Mouse (Mus musculus): Measurements from ENCODE around the gene Ago3. TPM values are rescaled to one million over a fixed set of nuclear protein-coding genes. Genes with fewer than 3 reads are reported as not detected.
A peak's percentile ranks its signal among the peaks of the same experiment; 100 is the strongest.

Gene Ago3
- polyA plus RNA-seq, 1 experiment from 2014 or later = 13.4 TPM

GRCm38 (mm10) chr4:126464892-126465235 is 35.5 kb upstream of the Ago3 start:
- Histone ChIP-seq H3K9ac (ENCODE audit: low read length) (no peak overlapping the region), H3K4me1 (ENCODE audit: control insufficient read depth, insufficient read depth, low read length) (peaks cover 22% of the 10 kb centered on the region), H3K27ac (ENCODE audit: low read length) (no peak overlapping the region), H3K27me3 (ENCODE audit: control insufficient read depth, insufficient read depth, low read length) (no peaks in the 10 kb centered on the region), H3K9me3 (replicated peaks; ENCODE audit: control insufficient read depth, low read length) (no peaks in the 10 kb centered on the region), H3K36me3 (ENCODE audit: control insufficient read depth, insufficient read depth) (no peaks in the 10 kb centered on the region), H3K4me3 (ENCODE audit: low read length) (no peak overlapping the region), H3K4me2 (ENCODE audit: low read depth, low read length) (no peak overlapping the region)
- no peak for ATAC-seq (replicated peaks; ENCODE audit: extremely low read depth, insufficient read depth, low FRiP score)
- 29% methylated on average over 2 of the region's 2 CpGs for WGBS

- WGBS = 35% methylated on average over 4 of the region's 4 CpGs
- no peaks in the 10 kb centered on the region for H3K9me3 ChIP-seq (replicated peaks; ENCODE audit: control insufficient read depth, low read length)
- H3K4me1 ChIP-seq (ENCODE audit: control insufficient read depth, insufficient read depth, low read length) = peaks cover 22% of the 10 kb centered on the region
- ATAC-seq (replicated peaks; ENCODE audit: extremely low read depth, insufficient read depth, low FRiP score) = no peak
- no peak overlapping the region for H3K9ac ChIP-seq (ENCODE audit: low read length)
- H3K27me3 ChIP-seq (ENCODE audit: control insufficient read depth, insufficient read depth, low read length) = no peaks in the 10 kb centered on the region
- no peak overlapping the region for H3K4me3 ChIP-seq (ENCODE audit: low read length)
- no peak overlapping the region for H3K27ac ChIP-seq (ENCODE audit: low read length)
- H3K4me2 ChIP-seq (ENCODE audit: low read depth, low read length) = no peak overlapping the region
- H3K36me3 ChIP-seq (ENCODE audit: control insufficient read depth, insufficient read depth) = peaks cover 3% of the 10 kb centered on the region; the same call in 1 of the 2 replicates
Measured at GRCm38 (mm10) chr4:126464189-126464891, 35.0 kb upstream of the Ago3 start.

GRCm38 (mm10) chr4:126455441-126455840 is 26.1 kb upstream of the Ago3 start:
- Histone ChIP-seq H3K27ac (ENCODE audit: low read length) (no peak overlapping the region), H3K4me1 (ENCODE audit: control insufficient read depth, insufficient read depth, low read length) (no peaks in the 10 kb centered on the region), H3K9ac (ENCODE audit: low read length) (no peak overlapping the region), H3K27me3 (ENCODE audit: control insufficient read depth, insufficient read depth, low read length) (no peaks in the 10 kb centered on the region), H3K4me2 (ENCODE audit: low read depth, low read length) (no peak overlapping the region), H3K4me3 (ENCODE audit: low read length) (no peak overlapping the region), H3K9me3 (replicated peaks; ENCODE audit: control insufficient read depth, low read length) (no peaks in the 10 kb centered on the region), H3K36me3 (ENCODE audit: control insufficient read depth, insufficient read depth) (peaks cover 31% of the 10 kb centered on the region)
- ATAC-seq (replicated peaks; ENCODE audit: extremely low read depth, insufficient read depth, low FRiP score) = no peak
- WGBS = 90% methylated on average over 7 of the region's 7 CpGs

GRCm38 (mm10) chr4:126454547-126455254 is 25.3 kb upstream of the Ago3 start:
- H3K4me3 ChIP-seq (ENCODE audit: low read length) = no peak overlapping the region
- WGBS = 79% methylated on average over 5 of the region's 5 CpGs
- no peak overlapping the region for H3K9ac ChIP-seq (ENCODE audit: low read length)
- H3K9me3 ChIP-seq (replicated peaks; ENCODE audit: control insufficient read depth, low read length) = no peaks in the 10 kb centered on the region
- H3K4me1 ChIP-seq (ENCODE audit: control insufficient read depth, insufficient read depth, low read length) = no peaks in the 10 kb centered on the region
- H3K27me3 ChIP-seq (ENCODE audit: control insufficient read depth, insufficient read depth, low read length) = no peaks in the 10 kb centered on the region
- H3K36me3 ChIP-seq (ENCODE audit: control insufficient read depth, insufficient read depth) = peaks cover 36% of the 10 kb centered on the region
- no peak overlapping the region for H3K4me2 ChIP-seq (ENCODE audit: low read depth, low read length)
- H3K27ac ChIP-seq (ENCODE audit: low read length) = no peak overlapping the region
- no peak for ATAC-seq (replicated peaks; ENCODE audit: extremely low read depth, insufficient read depth, low FRiP score)

- Histone ChIP-seq H3K4me3 (ENCODE audit: low read length) (no peak overlapping the region), H3K9me3 (replicated peaks; ENCODE audit: control insufficient read depth, low read length) (no peaks in the 10 kb centered on the region), H3K36me3 (ENCODE audit: control insufficient read depth, insufficient read depth) (peaks cover 21% of the 10 kb centered on the region), H3K9ac (ENCODE audit: low read length) (no peak overlapping the region), H3K4me1 (ENCODE audit: control insufficient read depth, insufficient read depth, low read length) (no peaks in the 10 kb centered on the region), H3K4me2 (ENCODE audit: low read depth, low read length) (no peak overlapping the region), H3K27me3 (ENCODE audit: control insufficient read depth, insufficient read depth, low read length) (no peaks in the 10 kb centered on the region), H3K27ac (ENCODE audit: low read length) (no peak overlapping the region)
- 93% methylated on average over 1 of the region's 1 CpGs for WGBS
- ATAC-seq (replicated peaks; ENCODE audit: extremely low read depth, insufficient read depth, low FRiP score) = no peak
Measured at GRCm38 (mm10) chr4:126450268-126450667, 20.9 kb upstream of the Ago3 start.

- ATAC-seq (replicated peaks; ENCODE audit: extremely low read depth, insufficient read depth, low FRiP score) = no peak
- H3K4me1 ChIP-seq (ENCODE audit: control insufficient read depth, insufficient read depth, low read length) = peaks cover 6% of the 10 kb centered on the region
- no peaks in the 10 kb centered on the region for H3K27me3 ChIP-seq (ENCODE audit: control insufficient read depth, insufficient read depth, low read length)
- no peaks in the 10 kb centered on the region for H3K9me3 ChIP-seq (replicated peaks; ENCODE audit: control insufficient read depth, low read length)
- H3K4me3 ChIP-seq (ENCODE audit: low read length) = no peak overlapping the region
- H3K4me2 ChIP-seq (ENCODE audit: low read depth, low read length) = no peak overlapping the region
- H3K27ac ChIP-seq (ENCODE audit: low read length) = no peak overlapping the region
- H3K36me3 ChIP-seq (ENCODE audit: control insufficient read depth, insufficient read depth) = peaks cover 15% of the 10 kb centered on the region
- no peak overlapping the region for H3K9ac ChIP-seq (ENCODE audit: low read length)
- 81% methylated on average over 7 of the region's 7 CpGs for WGBS
Measured at GRCm38 (mm10) chr4:126447126-126447525, 17.8 kb upstream of the Ago3 start.

GRCm38 (mm10) chr4:126444528-126444927 is 15.2 kb upstream of the Ago3 start:
- 29% methylated on average over 3 of the region's 3 CpGs for WGBS
- Histone ChIP-seq H3K27me3 (ENCODE audit: control insufficient read depth, insufficient read depth, low read length) (no peaks in the 10 kb centered on the region), H3K9ac (ENCODE audit: low read length) (no peak overlapping the region), H3K4me1 (ENCODE audit: control insufficient read depth, insufficient read depth, low read length) (peaks cover 6% of the 10 kb centered on the region), H3K36me3 (ENCODE audit: control insufficient read depth, insufficient read depth) (peaks cover 28% of the 10 kb centered on the region), H3K9me3 (replicated peaks; ENCODE audit: control insufficient read depth, low read length) (no peaks in the 10 kb centered on the region), H3K4me2 (ENCODE audit: low read depth, low read length) (peak overlapping the region; percentile 42; the same call in 1 of the 2 replicates), H3K4me3 (ENCODE audit: low read length) (no peak overlapping the region), H3K27ac (ENCODE audit: low read length) (no peak overlapping the region)
- ATAC-seq (replicated peaks; ENCODE audit: extremely low read depth, insufficient read depth, low FRiP score) = peak; percentile 88

GRCm38 (mm10) chr4:126438261-126438660 is 8.9 kb upstream of the Ago3 start:
- Histone ChIP-seq H3K9ac (ENCODE audit: low read length) (no peak overlapping the region), H3K4me1 (ENCODE audit: control insufficient read depth, insufficient read depth, low read length) (peaks cover 3% of the 10 kb centered on the region; the same call in 1 of the 2 replicates), H3K4me3 (ENCODE audit: low read length) (no peak overlapping the region), H3K27ac (ENCODE audit: low read length) (no peak overlapping the region), H3K36me3 (ENCODE audit: control insufficient read depth, insufficient read depth) (peaks cover 29% of the 10 kb centered on the region), H3K27me3 (ENCODE audit: control insufficient read depth, insufficient read depth, low read length) (no peaks in the 10 kb centered on the region), H3K4me2 (ENCODE audit: low read depth, low read length) (no peak overlapping the region), H3K9me3 (replicated peaks; ENCODE audit: control insufficient read depth, low read length) (no peaks in the 10 kb centered on the region)
- ATAC-seq (replicated peaks; ENCODE audit: extremely low read depth, insufficient read depth, low FRiP score) = no peak
- WGBS = 78% methylated on average over 5 of the region's 5 CpGs

- 33% methylated on average over 2 of the region's 2 CpGs for WGBS
- no peak overlapping the region for H3K4me3 ChIP-seq (ENCODE audit: low read length)
Measured at GRCm38 (mm10) chr4:126436268-126436667, 6.9 kb upstream of the Ago3 start.

More at GRCm38 (mm10) chr4:126436268-126436667, 6.9 kb upstream of the Ago3 start:
- H3K9ac ChIP-seq (ENCODE audit: low read length) = no peak overlapping the region
- peaks cover 13% of the 10 kb centered on the region for H3K36me3 ChIP-seq (ENCODE audit: control insufficient read depth, insufficient read depth)
- H3K4me1 ChIP-seq (ENCODE audit: control insufficient read depth, insufficient read depth, low read length) = peaks cover 3% of the 10 kb centered on the region; the same call in 1 of the 2 replicates
- ATAC-seq (replicated peaks; ENCODE audit: extremely low read depth, insufficient read depth, low FRiP score) = no peak
- H3K27me3 ChIP-seq (ENCODE audit: control insufficient read depth, insufficient read depth, low read length) = no peaks in the 10 kb centered on the region
- H3K4me2 ChIP-seq (ENCODE audit: low read depth, low read length) = no peak overlapping the region
- no peaks in the 10 kb centered on the region for H3K9me3 ChIP-seq (replicated peaks; ENCODE audit: control insufficient read depth, low read length)
- no peak overlapping the region for H3K27ac ChIP-seq (ENCODE audit: low read length)
